Mouse (Mus musculus): Measurements from ENCODE around the gene Gm26965. TPM values are rescaled to one million over a fixed set of nuclear protein-coding genes. Genes with fewer than 3 reads are reported as not detected.

Gene Gm26965
- polyA plus RNA-seq, 1 experiment from 2014 or later = not detected

DNA sequence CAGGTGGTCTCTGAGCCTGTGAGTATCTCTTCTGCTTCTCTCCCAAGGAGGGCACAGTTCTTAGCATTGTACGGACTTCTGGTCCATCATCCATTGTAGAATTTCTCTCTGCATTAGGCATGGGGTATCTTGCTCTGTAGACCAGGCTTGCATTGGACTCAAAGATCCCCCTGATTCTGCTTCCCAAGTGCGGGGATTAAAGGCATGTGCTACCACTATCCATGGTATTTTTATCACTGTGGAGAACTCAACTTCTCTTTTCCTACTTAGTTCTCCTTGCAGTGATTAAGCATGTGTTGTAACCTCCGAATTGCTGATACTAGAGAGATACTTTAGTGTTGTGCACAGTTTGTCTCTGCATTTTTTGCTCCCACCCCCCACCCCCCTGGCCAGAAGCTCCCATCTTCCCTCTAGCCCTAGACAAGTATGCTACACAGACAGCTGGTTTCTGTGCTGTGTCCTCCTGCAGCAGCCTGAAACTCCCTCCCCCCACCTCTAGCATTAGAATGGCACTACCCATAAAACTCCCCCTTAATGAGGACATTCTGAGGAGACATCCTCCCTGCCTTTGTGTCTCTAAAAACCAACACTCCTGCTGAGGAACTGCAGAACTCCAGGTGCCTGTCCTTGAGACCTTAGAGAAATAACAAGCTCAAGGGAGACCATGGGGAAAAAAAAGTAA, 1.2 kb upstream of the Gm26965 start:
- no peak overlapping the region for H3K9ac ChIP-seq (ENCODE audit: low read length)
- H3K36me3 ChIP-seq (ENCODE audit: control insufficient read depth, insufficient read depth, low read length) = no peaks in the 10 kb centered on the region
- WGBS = 74% methylated on average over 3 of the region's 3 CpGs
- no peak overlapping the region for H3K27ac ChIP-seq (replicated peaks)
- H3K9me3 ChIP-seq (ENCODE audit: control insufficient read depth, low read length) = no peaks in the 10 kb centered on the region
- H3K4me1 ChIP-seq (replicated peaks; ENCODE audit: control insufficient read depth, insufficient read depth) = no peaks in the 10 kb centered on the region; the same call in 1 of the 2 replicates
- ATAC-seq (ENCODE audit: low FRiP score, low TSS enrichment) = no peak
- no peak overlapping the region for H3K4me3 ChIP-seq (ENCODE audit: low read depth, low read length)
- H3K27me3 ChIP-seq (ENCODE audit: control insufficient read depth, insufficient read depth, low read length) = no peaks in the 10 kb centered on the region
- TF ChIP-seq EP300 (optimal IDR thresholded peaks at IDR 0.05) (no peak), CTCF (IDR thresholded peaks at IDR 0.05; ENCODE audit: low read depth) (no peak)
- no peak overlapping the region for H3K4me2 ChIP-seq (replicated peaks; ENCODE audit: low read depth)
- no peak for DNase-seq (ENCODE audit: low spot score)

DNA sequence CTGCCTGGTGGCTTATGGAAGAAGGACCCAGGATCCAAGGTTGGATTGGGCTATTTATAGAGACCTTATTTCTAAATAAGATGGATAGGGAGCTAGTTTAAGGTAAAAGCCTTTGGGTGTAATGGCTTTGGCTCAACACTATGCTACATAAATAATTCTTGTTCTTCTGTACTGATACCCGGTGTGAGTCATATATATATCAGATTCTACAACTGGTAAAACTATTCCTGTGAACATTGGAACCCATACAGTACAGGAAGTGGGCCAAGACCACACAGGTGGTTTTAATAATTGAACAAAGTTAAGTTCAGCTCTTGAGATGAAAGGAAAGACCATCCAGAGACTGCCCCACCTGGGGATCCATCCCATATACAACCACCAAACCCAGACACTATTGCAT, 25.0 kb downstream of the Gm26965 start:
- no peaks in the 10 kb centered on the region for H3K36me3 ChIP-seq (ENCODE audit: control insufficient read depth, insufficient read depth, low read length)
- H3K4me2 ChIP-seq (replicated peaks; ENCODE audit: low read depth) = no peak overlapping the region
- H3K27me3 ChIP-seq (ENCODE audit: control insufficient read depth, insufficient read depth, low read length) = no peaks in the 10 kb centered on the region
- no peaks in the 10 kb centered on the region for H3K4me1 ChIP-seq (replicated peaks; ENCODE audit: control insufficient read depth, insufficient read depth)
- no peak overlapping the region for H3K9ac ChIP-seq (ENCODE audit: low read length)
- no peaks in the 10 kb centered on the region for H3K9me3 ChIP-seq (ENCODE audit: control insufficient read depth, low read length)
- 74% methylated on average over 1 of the region's 1 CpGs for WGBS
- H3K4me3 ChIP-seq (ENCODE audit: low read depth, low read length) = no peak overlapping the region
- no peak for DNase-seq (ENCODE audit: low spot score)
- TF ChIP-seq EP300 (optimal IDR thresholded peaks at IDR 0.05) (no peak), CTCF (IDR thresholded peaks at IDR 0.05; ENCODE audit: low read depth) (no peak)
- H3K27ac ChIP-seq (replicated peaks) = no peak overlapping the region
- no peak for ATAC-seq (ENCODE audit: low FRiP score, low TSS enrichment)

DNA sequence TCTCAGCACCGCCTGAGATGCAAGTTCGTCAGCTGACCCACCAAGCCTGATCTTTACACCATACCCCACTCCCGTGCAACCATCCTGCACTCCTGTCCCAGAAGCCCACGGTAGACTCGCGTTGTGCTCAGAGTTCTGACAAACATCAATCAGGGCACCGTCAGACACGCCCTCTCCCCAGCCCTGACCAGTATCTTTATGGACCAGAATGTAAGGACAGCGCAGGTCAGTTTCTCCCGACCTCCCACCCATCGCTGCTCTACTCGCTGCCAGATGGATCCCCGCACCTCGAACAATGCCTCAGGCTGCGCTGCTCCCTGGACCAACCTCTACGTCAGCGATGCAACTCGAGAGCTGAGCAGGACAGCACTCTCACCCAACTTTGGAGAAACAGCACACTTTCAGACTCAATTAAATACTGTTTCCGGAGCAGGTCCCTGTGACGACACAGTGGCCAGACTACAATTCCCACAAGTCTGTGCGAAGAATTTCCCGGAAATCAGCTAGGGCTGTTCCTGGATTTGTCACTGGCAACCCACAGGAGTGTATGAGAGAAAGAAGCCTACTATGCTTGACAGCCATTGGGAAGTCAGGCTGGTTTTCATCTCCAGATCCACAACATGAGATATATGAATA, 25.7 kb downstream of the Gm26965 start, which contains the start of gene Zfp58:
Gene Zfp58 (minus strand): TSS at position 472 of the 636 bp plus-strand sequence.
- ATAC-seq (ENCODE audit: low FRiP score, low TSS enrichment) (peak; percentile 96), DNase-seq (ENCODE audit: low spot score) (peak; percentile 86)
- Histone ChIP-seq H3K27me3 (ENCODE audit: control insufficient read depth, insufficient read depth, low read length) (no peaks in the 10 kb centered on the region), H3K4me2 (replicated peaks; ENCODE audit: low read depth) (peak within 1 kb of the TSS; percentile 85), H3K27ac (replicated peaks) (peak within 1 kb of the TSS; percentile 65), H3K9me3 (ENCODE audit: control insufficient read depth, low read length) (no peaks in the 10 kb centered on the region), H3K4me1 (replicated peaks; ENCODE audit: control insufficient read depth, insufficient read depth) (no peaks in the 10 kb centered on the region), H3K4me3 (ENCODE audit: low read depth, low read length) (peak within 1 kb of the TSS; percentile 78), H3K9ac (ENCODE audit: low read length) (peak within 1 kb of the TSS; percentile 66), H3K36me3 (ENCODE audit: control insufficient read depth, insufficient read depth, low read length) (no peaks in the 10 kb centered on the region)
- under 1% methylated on average over 22 of the region's 22 CpGs for WGBS
- TF ChIP-seq CTCF (IDR thresholded peaks at IDR 0.05; ENCODE audit: low read depth) (no peak), EP300 (optimal IDR thresholded peaks at IDR 0.05) (no peak)

DNA sequence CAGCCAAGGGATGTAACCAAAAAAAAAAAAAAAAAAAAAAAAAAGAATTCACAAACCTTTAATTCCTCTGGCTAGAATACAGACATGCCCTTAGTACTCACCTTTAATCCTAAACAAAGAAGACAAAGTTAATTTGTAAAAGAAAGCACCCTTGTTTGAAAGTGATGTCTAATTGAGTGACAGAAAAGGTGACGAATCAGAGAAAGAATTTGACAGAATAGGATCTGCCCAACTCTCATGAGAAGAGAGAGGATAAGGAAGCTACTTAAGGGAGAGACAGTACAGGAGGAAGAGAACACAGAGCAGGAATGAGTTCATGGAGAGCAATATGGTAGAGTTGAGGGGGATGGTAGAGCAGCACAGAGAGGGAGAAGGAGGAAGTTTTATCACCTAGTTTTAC, 30.3 kb downstream of the Gm26965 start:
- Histone ChIP-seq H3K9me3 (ENCODE audit: control insufficient read depth, low read length) (no peaks in the 10 kb centered on the region), H3K4me2 (replicated peaks; ENCODE audit: low read depth) (no peak overlapping the region), H3K9ac (ENCODE audit: low read length) (no peak overlapping the region), H3K4me1 (replicated peaks; ENCODE audit: control insufficient read depth, insufficient read depth) (no peaks in the 10 kb centered on the region), H3K27me3 (ENCODE audit: control insufficient read depth, insufficient read depth, low read length) (no peaks in the 10 kb centered on the region), H3K27ac (replicated peaks) (no peak overlapping the region), H3K36me3 (ENCODE audit: control insufficient read depth, insufficient read depth, low read length) (peaks cover 16% of the 10 kb centered on the region), H3K4me3 (ENCODE audit: low read depth, low read length) (no peak overlapping the region)
- TF ChIP-seq CTCF (IDR thresholded peaks at IDR 0.05; ENCODE audit: low read depth) = no peak
- WGBS = 97% methylated on average over 1 of the region's 1 CpGs
- DNase-seq (ENCODE audit: low spot score) = no peak
- no peak for ATAC-seq (ENCODE audit: low FRiP score, low TSS enrichment)

DNA sequence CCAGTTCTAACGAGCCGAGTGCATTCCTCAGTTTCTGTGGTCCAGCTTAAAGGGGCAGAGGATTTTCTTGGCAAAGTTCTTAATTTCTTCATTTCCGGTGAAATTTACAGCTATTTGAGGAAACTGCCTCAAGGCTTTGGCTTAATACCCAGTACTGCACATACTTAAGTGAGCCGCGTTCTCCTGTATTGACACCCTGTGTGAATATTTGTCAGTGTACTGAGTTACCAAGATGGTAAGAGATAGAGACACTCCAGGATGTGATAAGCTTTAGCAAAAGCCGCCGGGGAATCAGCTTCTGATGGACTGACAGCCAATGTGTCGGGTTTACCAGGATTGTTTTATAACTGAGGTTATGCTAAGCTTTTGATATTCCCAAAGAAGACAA, 41.5 kb downstream of the Gm26965 start:
- WGBS = 31% methylated on average over 8 of the region's 8 CpGs
- H3K27ac ChIP-seq (replicated peaks) = no peak overlapping the region

More for the DNA sequence above, 41.5 kb downstream of the Gm26965 start:
- Histone ChIP-seq H3K27me3 (ENCODE audit: control insufficient read depth, insufficient read depth, low read length) (no peaks in the 10 kb centered on the region), H3K9me3 (ENCODE audit: control insufficient read depth, low read length) (0 out of 2 replicates have a peak, but pooled peaks cover 2% of the 10 kb centered on the region), H3K4me2 (replicated peaks; ENCODE audit: low read depth) (peak overlapping the region; percentile 52), H3K4me1 (replicated peaks; ENCODE audit: control insufficient read depth, insufficient read depth) (no peaks in the 10 kb centered on the region), H3K4me3 (ENCODE audit: low read depth, low read length) (peak overlapping the region; percentile 59), H3K9ac (ENCODE audit: low read length) (peak overlapping the region; percentile 56), H3K36me3 (ENCODE audit: control insufficient read depth, insufficient read depth, low read length) (no peaks in the 10 kb centered on the region)
- DNase-seq (ENCODE audit: low spot score) = no peak
- peak; percentile 48; the same call in 1 of the 2 replicates for ATAC-seq (ENCODE audit: low FRiP score, low TSS enrichment)
- TF ChIP-seq EP300 (optimal IDR thresholded peaks at IDR 0.05) (no peak), CTCF (IDR thresholded peaks at IDR 0.05; ENCODE audit: low read depth) (no peak)
